Mouse (Mus musculus) heart, postnatal 0 days (tissue): ENCODE measurements around the gene Tmeff2. TPM values are rescaled to one million over a fixed set of nuclear protein-coding genes. Genes with fewer than 3 reads are reported as not detected.

Experiments
- ATAC-seq: fragments of 200-750 bp; cut with Nextera tagmentation; 2 replicates; pipeline ENCODE4 v1.8.0; 2017; ENCODE audit warnings: low read depth, moderate number of reproducible peaks, moderate library complexity; ENCODE audit not compliant: insufficient read depth
- DNase-seq: peaks from one replicate; pipeline ENCODE4 v3.0.0-alpha.2; 2016; ENCODE audit warnings: low spot score
- H3K27ac ChIP-seq: fragments of 300-500 bp; sonication (generic); 2 replicates; pipeline ENCODE4 v1.5.1; 2014; ENCODE audit warnings: low read depth, mild to moderate bottlenecking
- H3K27me3 ChIP-seq: fragments of 300-500 bp; sonication (generic); 2 replicates; pipeline ENCODE4 v1.6.1; 2014; ENCODE audit warnings: low read length, mixed read lengths; ENCODE audit not compliant: control insufficient read depth, insufficient read depth
- H3K36me3 ChIP-seq: fragments of 300-500 bp; sonication (generic); replicated peaks from 2 replicates; pipeline ENCODE4 v1.6.1; 2014; ENCODE audit warnings: low read length, mixed read lengths; ENCODE audit not compliant: control insufficient read depth, insufficient read depth
- H3K4me1 ChIP-seq: fragments of 300-500 bp; sonication (generic); 2 replicates; pipeline ENCODE4 v1.6.1; 2014; ENCODE audit warnings: antibody characterized with exemption; ENCODE audit not compliant: control insufficient read depth, insufficient read depth
- H3K4me2 ChIP-seq: fragments of 300-500 bp; sonication (generic); 2 replicates; pipeline ENCODE4 v1.6.1; 2014; ENCODE audit warnings: low read depth, mild to moderate bottlenecking, low read length, moderate library complexity
- H3K4me3 ChIP-seq: fragments of 300-500 bp; sonication (generic); 2 replicates; pipeline ENCODE4 v1.5.1; 2014; ENCODE audit warnings: low read depth, low read length
- H3K9ac ChIP-seq: fragments of 300-500 bp; sonication (generic); replicated peaks from 2 replicates; pipeline ENCODE4 v1.6.1; 2014; ENCODE audit warnings: low read depth, low read length, mixed read lengths
- H3K9me3 ChIP-seq: fragments of 300-500 bp; sonication (generic); replicated peaks from 2 replicates; pipeline ENCODE4 v1.6.1; 2016; ENCODE audit warnings: low read length; ENCODE audit not compliant: control insufficient read depth
- CTCF ChIP-seq: IDR thresholded peaks from 2 replicates; pipeline ENCODE4 v1.5.1; 2016; ENCODE audit warnings: antibody characterized with exemption, control low read depth, low read depth
- EP300 ChIP-seq: IDR thresholded peaks from 2 replicates; pipeline ENCODE4 v1.6.1; 2016; ENCODE audit warnings: antibody characterized with exemption, low read depth
- WGBS: fragments of 180-500 bp; shearing (Covaris S2); extraction: QIAGEN DNeasy Blood & Tissue Kit; methylation state at CpG from one replicate; pipeline ENCODE4 v1.1.7; 2014; 5-methylcytosine and 5-hydroxymethylcytosine counted together
- polyA plus RNA-seq: library from polyadenylated mRNA; unstranded; fragments of >200 nt; fragmentation: Nextera tagmentation; extraction: Ambion mirVana; gene quantifications from 2 replicates; pipeline ENCODE4 v1.2.1, GENCODE M21; 2015
- total RNA-seq: library from RNA; depleted of rRNA; stranded (reverse); fragments of >200 nt; gene quantifications from 2 replicates; pipeline ENCODE4 v1.2.3, GENCODE M21; 2014; ENCODE audit warnings: low replicate concordance

The Tmeff2 gene
- total and polyA plus RNA-seq, 2 experiments from 2014 or later = 0.23 to 0.51 TPM

DNA sequence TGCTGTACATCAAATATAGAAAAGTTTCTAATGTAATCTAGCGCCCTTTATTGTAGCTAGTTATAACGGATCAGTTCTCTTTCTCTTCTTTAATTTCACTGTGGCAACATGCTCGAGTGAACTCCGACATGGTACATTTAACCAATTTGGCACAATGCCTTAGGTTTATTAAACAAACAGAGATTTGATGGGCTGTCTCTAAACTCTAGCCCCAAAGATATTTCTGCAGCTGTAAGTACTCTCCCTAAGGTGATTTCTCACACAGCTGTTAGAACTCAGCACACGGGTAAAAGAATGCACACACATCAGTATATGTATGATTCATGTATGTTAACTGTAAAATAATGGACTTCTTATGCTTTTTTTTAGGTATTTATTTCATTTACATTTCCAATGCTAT, 139.8 kb downstream of the Tmeff2 start:
- Histone ChIP-seq H3K9me3 (no peaks in the 10 kb centered on the region), H3K36me3 (no peaks in the 10 kb centered on the region), H3K9ac (no peak overlapping the region), H3K27ac (no peak overlapping the region), H3K27me3 (no peaks in the 10 kb centered on the region), H3K4me3 (no peak overlapping the region), H3K4me1 (no peaks in the 10 kb centered on the region), H3K4me2 (no peak overlapping the region)
- WGBS = 76% methylated on average over 5 of the region's 5 CpGs
- no peak for DNase-seq
- TF ChIP-seq CTCF = no peak
- TF ChIP-seq EP300 = no peak
- ATAC-seq = no peak

DNA sequence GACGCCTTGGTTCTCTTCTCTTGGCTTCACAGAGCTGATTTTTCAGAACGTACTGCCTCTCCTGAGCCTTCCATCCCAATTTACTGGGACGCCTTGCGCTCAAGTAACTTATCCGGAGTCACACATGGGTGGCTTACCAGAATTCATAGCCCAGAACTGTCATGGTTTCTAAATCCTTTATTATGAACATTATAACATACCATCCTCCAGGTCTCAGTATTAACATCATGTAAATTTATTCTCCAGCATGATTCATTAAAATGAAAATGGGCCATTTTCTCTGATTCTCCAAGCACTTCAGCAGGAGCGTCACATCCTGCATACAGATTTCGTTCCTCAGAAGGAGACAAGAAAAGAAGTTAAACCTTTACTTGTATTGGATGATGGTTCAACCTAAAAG, 144.4 kb downstream of the Tmeff2 start:
- Histone ChIP-seq H3K4me3 (no peak overlapping the region), H3K27ac (no peak overlapping the region), H3K36me3 (no peaks in the 10 kb centered on the region), H3K9ac (no peak overlapping the region), H3K9me3 (no peaks in the 10 kb centered on the region), H3K27me3 (no peaks in the 10 kb centered on the region), H3K4me2 (no peak overlapping the region), H3K4me1 (no peaks in the 10 kb centered on the region)
- ATAC-seq = no peak
- 88% methylated on average over 7 of the region's 7 CpGs for WGBS
- TF ChIP-seq EP300 (no peak), CTCF (no peak)
- no peak for DNase-seq

DNA sequence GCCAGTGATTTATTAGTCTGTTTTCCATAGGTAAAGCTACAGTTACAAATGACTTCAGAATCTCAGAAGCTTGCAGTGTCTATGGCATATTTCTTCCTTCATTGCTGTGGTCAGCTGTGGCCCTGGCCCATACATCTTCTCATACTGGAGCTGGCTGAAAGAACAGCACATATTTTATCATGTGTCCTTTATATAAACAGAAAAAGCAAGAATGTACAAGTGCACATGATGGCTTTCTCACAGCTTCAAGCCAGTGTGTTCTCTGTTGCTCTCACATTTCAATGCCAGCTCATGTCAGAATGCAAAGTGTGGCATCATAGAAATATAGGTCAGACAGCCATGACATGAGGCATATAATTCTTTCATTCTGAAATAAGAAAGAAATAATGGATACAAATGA, 164.1 kb downstream of the Tmeff2 start:
- no peak overlapping the region for H3K4me3 ChIP-seq
- ATAC-seq (no peak), DNase-seq (no peak)
- H3K9me3 ChIP-seq = no peaks in the 10 kb centered on the region
- no peaks in the 10 kb centered on the region for H3K27me3 ChIP-seq
- H3K36me3 ChIP-seq = no peaks in the 10 kb centered on the region
- TF ChIP-seq EP300 (no peak), CTCF (no peak)
- H3K27ac ChIP-seq = no peak overlapping the region
- H3K4me2 ChIP-seq = no peak overlapping the region
- H3K4me1 ChIP-seq = no peaks in the 10 kb centered on the region
- H3K9ac ChIP-seq = no peak overlapping the region

DNA sequence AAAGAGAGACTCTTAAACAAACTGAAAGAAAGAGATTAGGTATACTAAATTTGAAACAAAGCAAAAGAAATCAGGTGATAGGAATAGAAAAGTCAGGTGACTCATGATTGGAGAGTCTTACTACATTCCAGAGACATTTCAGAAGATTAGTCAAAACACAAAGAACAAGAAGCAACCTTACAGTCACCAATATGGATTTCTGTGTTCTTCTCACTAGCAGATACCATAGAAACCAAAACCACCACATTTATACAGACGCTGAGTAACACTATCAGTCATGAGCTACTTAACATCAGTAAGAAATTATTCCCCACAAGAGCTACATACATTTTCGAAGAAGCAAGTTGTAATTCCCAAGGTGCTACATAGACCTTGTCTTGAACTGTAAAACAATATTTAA, 165.2 kb downstream of the Tmeff2 start:
- TF ChIP-seq EP300 (no peak), CTCF (no peak)
- ATAC-seq = no peak
- Histone ChIP-seq H3K36me3 (no peaks in the 10 kb centered on the region), H3K4me1 (no peaks in the 10 kb centered on the region), H3K27ac (no peak overlapping the region), H3K27me3 (no peaks in the 10 kb centered on the region), H3K4me2 (no peak overlapping the region), H3K9ac (no peak overlapping the region), H3K9me3 (no peaks in the 10 kb centered on the region), H3K4me3 (no peak overlapping the region)
- no peak for DNase-seq
- WGBS = 81% methylated on average over 2 of the region's 2 CpGs

DNA sequence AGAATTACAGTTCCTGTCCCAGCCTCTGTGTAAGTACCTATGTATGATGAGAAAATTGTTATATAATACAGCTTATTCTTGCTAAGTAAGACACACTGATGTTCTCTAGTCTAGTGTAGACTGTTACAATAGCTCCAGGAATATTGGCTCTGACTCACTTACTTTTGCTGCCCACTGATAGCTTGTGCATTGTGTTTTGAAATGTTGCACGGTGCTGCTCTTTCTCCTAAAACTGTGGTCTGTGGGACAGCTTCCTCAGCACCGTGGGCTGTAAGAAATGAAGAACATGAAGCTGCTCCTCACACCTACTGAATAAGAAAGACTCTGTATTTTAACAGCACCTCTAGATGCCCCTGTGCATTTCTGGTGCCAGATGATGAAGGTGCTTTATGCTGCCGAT, 168.4 kb downstream of the Tmeff2 start:
- DNase-seq (no peak), ATAC-seq (no peak)
- Histone ChIP-seq H3K27me3 (no peaks in the 10 kb centered on the region), H3K4me1 (no peaks in the 10 kb centered on the region), H3K9ac (no peak overlapping the region), H3K36me3 (no peaks in the 10 kb centered on the region), H3K27ac (no peak overlapping the region), H3K4me3 (no peak overlapping the region), H3K4me2 (no peak overlapping the region), H3K9me3 (no peaks in the 10 kb centered on the region)
- 69% methylated on average over 3 of the region's 3 CpGs for WGBS
- TF ChIP-seq EP300 (no peak), CTCF (no peak)

DNA sequence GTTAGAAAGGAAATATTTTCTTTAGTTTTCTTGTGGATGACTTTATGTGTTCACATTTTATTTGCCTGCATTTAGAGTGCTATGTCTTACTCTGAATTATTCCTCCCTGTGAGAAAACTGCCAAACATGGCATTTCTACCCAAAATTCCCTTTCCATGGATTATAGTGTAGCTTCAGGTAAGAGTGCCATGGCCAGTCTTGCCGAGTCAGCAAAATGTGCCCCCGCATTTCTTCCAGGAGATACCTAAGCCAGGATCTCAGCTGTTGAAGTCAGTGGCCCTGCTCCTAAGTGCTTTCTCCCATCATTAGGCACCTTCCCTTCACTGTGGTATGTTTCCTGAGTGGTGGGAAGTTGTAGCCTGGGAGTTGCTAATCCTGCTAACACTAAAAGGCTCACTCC, 168.8 kb downstream of the Tmeff2 start:
- DNase-seq (no peak), ATAC-seq (no peak)
- no peaks in the 10 kb centered on the region for H3K36me3 ChIP-seq
- no peaks in the 10 kb centered on the region for H3K27me3 ChIP-seq
- H3K4me1 ChIP-seq = no peaks in the 10 kb centered on the region
- TF ChIP-seq CTCF = no peak
- no peak for TF ChIP-seq EP300
- no peaks in the 10 kb centered on the region for H3K9me3 ChIP-seq
- no peak overlapping the region for H3K9ac ChIP-seq
- H3K4me2 ChIP-seq = no peak overlapping the region
- WGBS = 77% methylated on average over 2 of the region's 2 CpGs
- no peak overlapping the region for H3K4me3 ChIP-seq
- H3K27ac ChIP-seq = no peak overlapping the region
